Comparison of ENCODE assay signal across 16 mouse cellular contexts in genomic region chr12:75522931-75523330, GRCm38 (mm10).
DNase-seq lines count a peak whose midpoint lies in the region; ATAC-seq and TF ChIP-seq lines count a peak whose summit lies in the region.
"Had no signal": no experiment of that assay in that cellular context is flagged by ENCODE, and none has a peak within 500 bp of the region (broad histone marks: within the 10 kb centered on the region; RNA-seq: fewer than 3 reads in every experiment).

No protein-coding gene starts in this region.

- no peak overlapping the region for H3K9ac ChIP-seq in liver, postnatal 0 days (replicated peaks)
- no peak overlapping the region for H3K9ac ChIP-seq in heart, adult 2 months (ENCODE audit: low read depth, low read length)
- H3K9ac ChIP-seq: embryonic facial prominence, embryonic 12.5 days; forebrain, embryonic 13.5 days; forebrain, embryonic 15.5 days; forebrain, postnatal 0 days had no signal

- no peak for TF ChIP-seq CTCF in liver, postnatal 0 days (IDR thresholded peaks at IDR 0.05; ENCODE audit: low read depth)
- no peak for TF ChIP-seq CTCF in heart, adult 2 months (IDR thresholded peaks at IDR 0.05)

- intact Hi-C loops in heart, adult 2 months (cut with DNase I): loop anchor here (5.0 kb wide), 1 partner anchor 44 kb away; no protein-coding TSS in a partner anchor

- H3K36me3 ChIP-seq in liver, postnatal 0 days (replicated peaks; ENCODE audit: insufficient read depth, low read length): no peaks in the 10 kb centered on the region
- H3K36me3 ChIP-seq in heart, adult 2 months (ENCODE audit: control insufficient read depth, insufficient read depth, low read length): peaks cover 5% of the 10 kb centered on the region
- H3K36me3 ChIP-seq: embryonic facial prominence, embryonic 10.5 days; embryonic facial prominence, embryonic 12.5 days; forebrain, embryonic 15.5 days had no signal

- DNase-seq in adrenal gland, postnatal 14 days: peak; percentile 24
- DNase-seq in adrenal gland, postnatal 25 days: no peak
- DNase-seq in liver, postnatal 0 days: no peak
- no peak for DNase-seq in liver
- no peak for DNase-seq in heart, adult 2 months
- DNase-seq: adrenal gland, adult 8-10 months; cerebellum, adult 11-12 months; cerebellum, adult 2 months; cerebellum, adult 9-10 months; cerebellum, postnatal 10 days; cerebellum, postnatal 25 days; forebrain, postnatal 0 days had no signal

- no peak overlapping the region for H3K4me3 ChIP-seq in liver, postnatal 0 days (ENCODE audit: low read depth, low read length)
- no peak overlapping the region for H3K4me3 ChIP-seq in heart, adult 2 months
- H3K4me3 ChIP-seq: embryonic facial prominence, embryonic 10.5 days; embryonic facial prominence, embryonic 12.5 days; forebrain, embryonic 13.5 days; forebrain, embryonic 15.5 days had no signal

- H3K79me2 ChIP-seq in heart, adult 2 months (replicated peaks; ENCODE audit: control insufficient read depth, insufficient read depth, low read length): peaks cover 9% of the 10 kb centered on the region

- 48% methylated on average over 2 of the region's 2 CpGs for WGBS in liver, postnatal 0 days (ENCODE audit: insufficient replicate concordance)
- WGBS in heart, adult 2 months: 80% methylated on average over 2 of the region's 2 CpGs

- no peak for TF ChIP-seq POLR2A in heart, adult 2 months (IDR thresholded peaks at IDR 0.05; ENCODE audit: insufficient read depth, low read depth, low read length)

- no peaks in the 10 kb centered on the region for H3K9me3 ChIP-seq in liver, postnatal 0 days (ENCODE audit: low read length)
- H3K9me3 ChIP-seq: embryonic facial prominence, embryonic 10.5 days; embryonic facial prominence, embryonic 12.5 days; forebrain, embryonic 13.5 days; forebrain, embryonic 15.5 days had no signal

- 0 out of 2 replicates have a peak overlapping the region, but pooled peaks have one; percentile 22 for H3K27ac ChIP-seq in liver, postnatal 0 days (ENCODE audit: low read depth)
- no peak overlapping the region for H3K27ac ChIP-seq in heart, adult 2 months
- H3K27ac ChIP-seq: embryonic facial prominence, embryonic 10.5 days; embryonic facial prominence, embryonic 12.5 days; forebrain, embryonic 13.5 days; forebrain, embryonic 15.5 days had no signal

- no peak for TF ChIP-seq EP300 in liver, postnatal 0 days (IDR thresholded peaks at IDR 0.05; ENCODE audit: low read depth)
- TF ChIP-seq EP300 in heart, adult 2 months (IDR thresholded peaks at IDR 0.05; ENCODE audit: insufficient read depth, low read depth, low read length): no peak

- no peak overlapping the region for H3K4me2 ChIP-seq in liver, postnatal 0 days (ENCODE audit: low read depth, low read length)
- H3K4me2 ChIP-seq: embryonic facial prominence, embryonic 12.5 days; forebrain, embryonic 13.5 days; forebrain, embryonic 15.5 days had no signal

- no peak for ATAC-seq in liver, postnatal 0 days
- ATAC-seq: forebrain, embryonic 13.5 days; forebrain, embryonic 15.5 days; forebrain, postnatal 0 days had no signal

- H3K27me3 ChIP-seq in liver, postnatal 0 days (ENCODE audit: insufficient read depth, low read length): no peaks in the 10 kb centered on the region
- no peaks in the 10 kb centered on the region for H3K27me3 ChIP-seq in heart, adult 2 months (ENCODE audit: control insufficient read depth, insufficient read depth, low read length)
- H3K27me3 ChIP-seq: embryonic facial prominence, embryonic 12.5 days; forebrain, embryonic 13.5 days; forebrain, embryonic 15.5 days had no signal

- H3K4me1 ChIP-seq in liver, postnatal 0 days (ENCODE audit: insufficient read depth): 0 out of 2 replicates have a peak, but pooled peaks cover 4% of the 10 kb centered on the region
- peaks cover 10% of the 10 kb centered on the region for H3K4me1 ChIP-seq in heart, adult 2 months (ENCODE audit: control insufficient read depth, insufficient read depth, low read length)
